18 mouse cellular contexts compared by ENCODE assay signal in the genomic region with DNA sequence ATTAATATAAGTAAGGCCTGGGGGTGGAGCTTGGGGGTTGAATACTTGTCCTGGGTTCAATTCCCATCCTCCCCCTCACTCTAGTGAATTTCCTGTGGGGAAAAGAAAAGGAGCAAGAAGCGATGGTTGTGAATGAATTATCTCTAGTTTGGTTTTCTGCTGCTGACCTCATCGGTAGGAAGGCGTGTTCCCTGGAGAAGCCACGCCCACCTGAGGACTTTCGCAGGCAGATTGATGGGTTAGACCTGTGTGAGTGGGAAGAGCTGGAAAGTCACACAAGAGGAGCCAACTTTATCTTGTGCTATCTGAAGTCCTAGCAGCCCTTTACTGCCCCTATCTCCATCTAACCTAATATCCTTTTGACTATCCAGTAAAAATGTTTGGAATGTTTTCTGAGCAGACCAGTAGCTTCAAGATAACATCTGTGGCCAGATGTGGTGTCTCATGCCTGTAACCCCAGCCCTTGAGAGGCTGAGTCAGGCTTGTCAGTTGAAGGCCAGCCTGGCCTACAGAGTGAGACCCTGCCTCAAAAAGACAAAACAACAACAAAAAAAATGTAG. TPM values are rescaled to one million over a fixed set of nuclear protein-coding genes. Genes with fewer than 3 reads are reported as not detected.
A peak's percentile ranks its signal among the peaks of the same experiment; 100 is the strongest.
DNase-seq lines count a peak whose midpoint lies in the region; ATAC-seq and TF ChIP-seq lines count a peak whose summit lies in the region.
"Had no signal": no experiment of that assay in that cellular context is flagged by ENCODE, and none has a peak within 500 bp of the region (broad histone marks: within the 10 kb centered on the region; RNA-seq: fewer than 3 reads in every experiment).

No protein-coding gene starts in this region.

- H3K9ac ChIP-seq in intestine, embryonic 14.5 days (ENCODE audit: low read length): no peak overlapping the region
- no peak overlapping the region for H3K9ac ChIP-seq in intestine, embryonic 16.5 days (ENCODE audit: low read depth, low read length)
- H3K9ac ChIP-seq: hindbrain, embryonic 15.5 days had no signal

- no peaks in the 10 kb centered on the region for H3K36me3 ChIP-seq in intestine, embryonic 14.5 days (ENCODE audit: control insufficient read depth, insufficient read depth, low read length)
- H3K36me3 ChIP-seq in intestine, embryonic 16.5 days (ENCODE audit: control insufficient read depth, insufficient read depth, low read length): no peaks in the 10 kb centered on the region
- H3K36me3 ChIP-seq: heart, embryonic 10.5 days; hindbrain, embryonic 15.5 days had no signal

- H3K4me3 ChIP-seq in intestine, embryonic 14.5 days (ENCODE audit: low read depth, low read length): no peak overlapping the region
- no peak overlapping the region for H3K4me3 ChIP-seq in intestine, embryonic 16.5 days (ENCODE audit: low read length)
- no peak overlapping the region for H3K4me3 ChIP-seq in cerebellum, adult 2 months (replicated peaks; ENCODE audit: insufficient read depth, low read depth, low read length)
- H3K4me3 ChIP-seq: heart, embryonic 10.5 days; hindbrain, embryonic 15.5 days had no signal

- no peaks in the 10 kb centered on the region for H3K27me3 ChIP-seq in intestine, embryonic 14.5 days (replicated peaks; ENCODE audit: control insufficient read depth, insufficient read depth, low read length)
- H3K27me3 ChIP-seq in intestine, embryonic 16.5 days (replicated peaks; ENCODE audit: control insufficient read depth, insufficient read depth, low read length): no peaks in the 10 kb centered on the region
- no peaks in the 10 kb centered on the region for H3K27me3 ChIP-seq in cerebellum, adult 2 months (ENCODE audit: control insufficient read depth, insufficient read depth, low read length)

- TF ChIP-seq POLR2A in cerebellum, adult 2 months (IDR thresholded peaks at IDR 0.05; ENCODE audit: borderline replicate concordance, insufficient read depth, low read length): no peak

- H3K9me3 ChIP-seq in intestine, embryonic 14.5 days (ENCODE audit: control insufficient read depth, low read length): no peaks in the 10 kb centered on the region
- no peaks in the 10 kb centered on the region for H3K9me3 ChIP-seq in intestine, embryonic 16.5 days (ENCODE audit: control insufficient read depth, low read length)
- H3K9me3 ChIP-seq: heart, embryonic 10.5 days; hindbrain, embryonic 15.5 days had no signal

- no peak for DNase-seq in intestine, embryonic 14.5 days (ENCODE audit: low spot score)
- peak; percentile 77 for DNase-seq in 3T3-L1 (ENCODE audit: low read depth, low spot score)
- peak; percentile 51 for DNase-seq in MN1 (ENCODE audit: low spot score)
- DNase-seq in kidney, postnatal 14 days: peak; percentile 42
- DNase-seq in cerebellum, postnatal 14 days: no peak
- no peak for DNase-seq in cerebellum, adult 2 months
- DNase-seq: adrenal gland, postnatal 10 days; cerebellum, adult 18-20 months; gastrocnemius, postnatal 25 days; left cerebral cortex, postnatal 4 days; lung, adult 18-20 months; lung, postnatal 4 days; right cerebral cortex, postnatal 14 days had no signal

- ATAC-seq in intestine, embryonic 14.5 days (replicated peaks; ENCODE audit: low FRiP score, low TSS enrichment, low read depth): no peak
- ATAC-seq in intestine, embryonic 16.5 days: no peak
- no peak for ATAC-seq in inflammation-experienced regulatory T-cells, adult 6 months

- WGBS in intestine, embryonic 14.5 days: 31% methylated on average over 5 of the region's 5 CpGs
- whole genome bisulfite sequencing in intestine, embryonic 16.5 days: 41% methylated on average over 5 of the region's 5 CpGs
- 76% methylated on average over 5 of the region's 5 CpGs for WGBS in cerebellum, adult 2 months

- H3K4me1 ChIP-seq in intestine, embryonic 14.5 days (replicated peaks; ENCODE audit: control insufficient read depth, insufficient read depth, low read length): no peaks in the 10 kb centered on the region
- no peaks in the 10 kb centered on the region for H3K4me1 ChIP-seq in intestine, embryonic 16.5 days (ENCODE audit: control insufficient read depth, insufficient read depth, low read length)
- H3K4me1 ChIP-seq in cerebellum, adult 2 months (ENCODE audit: control insufficient read depth, insufficient read depth, low read length): no peaks in the 10 kb centered on the region
- H3K4me1 ChIP-seq: hindbrain, embryonic 15.5 days had no signal

- H3K27ac ChIP-seq in intestine, embryonic 14.5 days (ENCODE audit: low read depth): 0 out of 2 replicates have a peak overlapping the region, but pooled peaks have one; percentile 3
- H3K27ac ChIP-seq in intestine, embryonic 16.5 days (ENCODE audit: low read length): no peak overlapping the region
- H3K27ac ChIP-seq in cerebellum, adult 2 months (ENCODE audit: insufficient read depth, low read length): no peak overlapping the region
- H3K27ac ChIP-seq: heart, embryonic 10.5 days; hindbrain, embryonic 15.5 days had no signal

- TF ChIP-seq CTCF in cerebellum, adult 2 months (IDR thresholded peaks at IDR 0.05; ENCODE audit: borderline replicate concordance, insufficient read depth, low read depth, low read length): no peak

- no peak overlapping the region for H3K4me2 ChIP-seq in intestine, embryonic 14.5 days (ENCODE audit: low read length)
- no peak overlapping the region for H3K4me2 ChIP-seq in intestine, embryonic 16.5 days (ENCODE audit: low read depth, low read length)
- H3K4me2 ChIP-seq: hindbrain, embryonic 15.5 days; midbrain, embryonic 11.5 days had no signal

RNA-seq across cellular contexts. Expression of a gene that starts 15.5 kb away (rescaled TPM):
- 99.5 and 103 TPM in 2 replicates for polyA plus RNA-seq in intestine, embryonic 14.5 days (2014; fragmentation: Nextera tagmentation; extraction: Ambion mirVana)
- polyA plus RNA-seq in intestine, embryonic 16.5 days (2015; fragmentation: Nextera tagmentation; extraction: Ambion mirVana): 81.5 and 87.0 TPM in 2 replicates
- polyA plus RNA-seq in cerebellum, adult 2 months (2012; rRNA removed): 41.0 and 41.8 TPM in 2 replicates
- 100 to 1,000 TPM in 1 of 3 experiments, 10 to 100 TPM in 2; 87.2 to 108 (median 97.6) TPM for polyA plus RNA-seq in inflammation-experienced regulatory T-cells, adult 6 months (2017; shearing (Covaris generic))

RNA-seq across cellular contexts. Expression of a gene that starts 48.6 kb away (rescaled TPM):
- polyA plus RNA-seq in intestine, embryonic 14.5 days (2014; fragmentation: Nextera tagmentation; extraction: Ambion mirVana): 139 and 145 TPM in 2 replicates
- polyA plus RNA-seq in intestine, embryonic 16.5 days (2015; fragmentation: Nextera tagmentation; extraction: Ambion mirVana): 185 and 201 TPM in 2 replicates
- 162 and 170 TPM in 2 replicates for polyA plus RNA-seq in cerebellum, adult 2 months (2012; rRNA removed)
- polyA plus RNA-seq in inflammation-experienced regulatory T-cells, adult 6 months (2017; shearing (Covaris generic)): 100 to 1,000 TPM; 175 to 228 (median 189) TPM

RNA-seq across cellular contexts. Expression of a gene that starts 52.1 kb away (rescaled TPM):
- 5.3 and 6.2 TPM in 2 replicates for polyA plus RNA-seq in intestine, embryonic 14.5 days (2014; fragmentation: Nextera tagmentation; extraction: Ambion mirVana)
- polyA plus RNA-seq in intestine, embryonic 16.5 days (2015; fragmentation: Nextera tagmentation; extraction: Ambion mirVana): 4.2 and 6.0 TPM in 2 replicates
- polyA plus RNA-seq in cerebellum, adult 2 months (2012; rRNA removed): 12.7 and 14.5 TPM in 2 replicates
- 1 to 10 TPM; 5.7 to 6.7 (median 6.2) TPM for polyA plus RNA-seq in inflammation-experienced regulatory T-cells, adult 6 months (2017; shearing (Covaris generic))

Comparison
In these comparisons a context has a peak if more than half of its experiments do, and no peak if none do; other contexts are left out.
1. DNase-seq: peak in 3T3-L1 (single experiment), MN1 (single experiment) and kidney, postnatal 14 days (single experiment); none in intestine, embryonic 14.5 days (single experiment), cerebellum, postnatal 14 days (0 of 2) and cerebellum, adult 2 months (0 of 2).